Comparison of ENCODE assay signal across 8 mouse cellular contexts in the genomic region with DNA sequence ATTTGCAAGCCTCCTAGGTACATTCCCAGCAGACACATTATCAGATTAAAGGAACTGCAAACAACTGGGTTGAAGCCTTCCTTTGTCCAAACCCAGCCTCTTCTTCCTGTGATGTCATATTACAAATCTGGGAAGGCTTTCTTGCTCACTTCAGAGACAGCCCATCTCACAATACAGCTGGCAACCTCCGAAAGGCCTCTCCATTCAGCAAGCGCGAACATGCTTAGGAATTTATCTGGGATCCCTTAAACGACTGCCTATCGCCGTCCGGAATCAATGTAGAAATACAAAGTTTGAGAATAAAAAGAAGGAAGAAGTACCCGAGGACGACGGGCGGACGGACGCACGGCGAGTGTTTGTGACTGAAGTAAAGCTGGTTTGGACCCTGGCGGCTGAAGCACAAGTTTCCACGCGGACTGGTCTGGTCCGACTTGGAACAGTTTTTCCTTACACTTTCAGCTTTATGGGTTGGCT. TPM values are rescaled to one million over a fixed set of nuclear protein-coding genes. Genes with fewer than 3 reads are reported as not detected.
DNase-seq lines count a peak whose midpoint lies in the region; ATAC-seq and TF ChIP-seq lines count a peak whose summit lies in the region.

A gene (plus strand): TSS at position 48 of the 474 bp plus-strand sequence.

- H3K27me3 ChIP-seq in embryonic facial prominence, embryonic 10.5 days (replicated peaks; ENCODE audit: low read depth, poor library complexity, severe bottlenecking): no peaks in the 10 kb centered on the region
- no peaks in the 10 kb centered on the region for H3K27me3 ChIP-seq in heart, embryonic 12.5 days (replicated peaks)
- no peaks in the 10 kb centered on the region for H3K27me3 ChIP-seq in kidney, embryonic 14.5 days (ENCODE audit: control insufficient read depth, insufficient read depth, low read length)
- no peaks in the 10 kb centered on the region for H3K27me3 ChIP-seq in lung, postnatal 0 days (replicated peaks; ENCODE audit: insufficient read depth, low read length)

- H3K4me3 ChIP-seq in embryonic facial prominence, embryonic 10.5 days: peak within 1 kb of the TSS; percentile 66
- peak within 1 kb of the TSS; percentile 62 for H3K4me3 ChIP-seq in heart, embryonic 12.5 days
- peak within 1 kb of the TSS; percentile 55 for H3K4me3 ChIP-seq in kidney, embryonic 14.5 days (ENCODE audit: low read length)
- peak within 1 kb of the TSS; percentile 56 for H3K4me3 ChIP-seq in lung, postnatal 0 days (ENCODE audit: low read depth, low read length)
- H3K4me3 ChIP-seq in olfactory bulb, adult 2 months (ENCODE audit: insufficient read depth, low read depth, low read length): peak within 1 kb of the TSS; percentile 42

- peaks cover 18% of the 10 kb centered on the region for H3K36me3 ChIP-seq in embryonic facial prominence, embryonic 10.5 days (replicated peaks)
- 0 out of 2 replicates have a peak, but pooled peaks cover 2% of the 10 kb centered on the region for H3K36me3 ChIP-seq in heart, embryonic 12.5 days
- peaks cover 7% of the 10 kb centered on the region; the same call in 1 of the 2 replicates for H3K36me3 ChIP-seq in kidney, embryonic 14.5 days (ENCODE audit: control insufficient read depth, insufficient read depth, low read length)
- H3K36me3 ChIP-seq in lung, postnatal 0 days (ENCODE audit: insufficient read depth, low read length): no peaks in the 10 kb centered on the region

- H3K9ac ChIP-seq in heart, embryonic 12.5 days: peak within 1 kb of the TSS; percentile 82
- H3K9ac ChIP-seq in kidney, embryonic 14.5 days (ENCODE audit: low read depth, low read length): peak within 1 kb of the TSS; percentile 65
- peak within 1 kb of the TSS; percentile 73 for H3K9ac ChIP-seq in lung, postnatal 0 days (replicated peaks; ENCODE audit: low read depth)

- H3K4me2 ChIP-seq in heart, embryonic 12.5 days: peak within 1 kb of the TSS; percentile 65
- peak within 1 kb of the TSS; percentile 47 for H3K4me2 ChIP-seq in kidney, embryonic 14.5 days (replicated peaks; ENCODE audit: low read depth, low read length)
- peak within 1 kb of the TSS; percentile 59 for H3K4me2 ChIP-seq in lung, postnatal 0 days (replicated peaks; ENCODE audit: low read depth, low read length)

- H3K27ac ChIP-seq in embryonic facial prominence, embryonic 10.5 days (replicated peaks): peak within 1 kb of the TSS; percentile 94
- H3K27ac ChIP-seq in heart, embryonic 12.5 days (ENCODE audit: poor library complexity, severe bottlenecking): peak within 1 kb of the TSS; percentile 91
- peak within 1 kb of the TSS; percentile 86 for H3K27ac ChIP-seq in kidney, embryonic 14.5 days (ENCODE audit: low read depth, low read length)
- peak within 1 kb of the TSS; percentile 89 for H3K27ac ChIP-seq in lung, postnatal 0 days (ENCODE audit: low read length)
- peak within 1 kb of the TSS; percentile 73 for H3K27ac ChIP-seq in olfactory bulb, adult 2 months (ENCODE audit: insufficient read depth, low read depth, low read length)

- no peak for TF ChIP-seq POLR2A in olfactory bulb, adult 2 months (IDR thresholded peaks at IDR 0.05; ENCODE audit: insufficient read depth, low read depth, low read length)

- H3K4me1 ChIP-seq in embryonic facial prominence, embryonic 10.5 days: peaks cover 28% of the 10 kb centered on the region
- peaks cover 16% of the 10 kb centered on the region for H3K4me1 ChIP-seq in heart, embryonic 12.5 days (replicated peaks)
- H3K4me1 ChIP-seq in kidney, embryonic 14.5 days (ENCODE audit: control insufficient read depth, insufficient read depth, low read length): peaks cover 13% of the 10 kb centered on the region
- peaks cover 11% of the 10 kb centered on the region; the same call in 1 of the 2 replicates for H3K4me1 ChIP-seq in lung, postnatal 0 days (ENCODE audit: insufficient read depth, low read depth, low read length)
- H3K4me1 ChIP-seq in olfactory bulb, adult 2 months (ENCODE audit: control insufficient read depth, insufficient read depth, low read length): peaks cover 2% of the 10 kb centered on the region; the same call in 1 of the 2 replicates

- H3K9me3 ChIP-seq in embryonic facial prominence, embryonic 10.5 days: no peaks in the 10 kb centered on the region
- no peaks in the 10 kb centered on the region for H3K9me3 ChIP-seq in heart, embryonic 12.5 days (replicated peaks)
- no peaks in the 10 kb centered on the region for H3K9me3 ChIP-seq in kidney, embryonic 14.5 days (ENCODE audit: control insufficient read depth, low read length)
- H3K9me3 ChIP-seq in lung, postnatal 0 days (ENCODE audit: low read length): no peaks in the 10 kb centered on the region

- WGBS in embryonic facial prominence, embryonic 10.5 days: under 1% methylated on average over 19 of the region's 19 CpGs
- under 1% methylated on average over 19 of the region's 19 CpGs for WGBS in heart, embryonic 12.5 days
- WGBS in kidney, embryonic 14.5 days: under 1% methylated on average over 19 of the region's 19 CpGs
- WGBS in lung, postnatal 0 days: 0% methylated on average over 19 of the region's 19 CpGs
- WGBS in olfactory bulb, adult 2 months: 37% methylated on average over 19 of the region's 19 CpGs

- peak; percentile 82 for ATAC-seq in heart, embryonic 12.5 days (ENCODE audit: insufficient number of reproducible peaks, low FRiP score)
- ATAC-seq in kidney, embryonic 14.5 days (ENCODE audit: low FRiP score, low TSS enrichment): peak; percentile 83
- ATAC-seq in lung, postnatal 0 days: peak; percentile 90

- peak; percentile 48; the same call in 1 of the 2 replicates for TF ChIP-seq EP300 in lung, postnatal 0 days (IDR thresholded peaks at IDR 0.05)

- TF ChIP-seq CTCF in lung, postnatal 0 days (IDR thresholded peaks at IDR 0.05): no peak
- no peak for TF ChIP-seq CTCF in olfactory bulb, adult 2 months (IDR thresholded peaks at IDR 0.05; ENCODE audit: insufficient read depth, low read depth, low read length)

- peak; percentile 76 for DNase-seq in 3134 (ENCODE audit: extremely low read depth, insufficient read length, low spot score)
- DNase-seq in Muller cell, postnatal 12 days (ENCODE audit: inconsistent ontology term): peak; percentile 85
- DNase-seq in embryonic facial prominence, embryonic 10.5 days (ENCODE audit: low spot score): peak; percentile 75
- peak; percentile 94 for DNase-seq in lung, postnatal 0 days (ENCODE audit: low spot score)
- DNase-seq in urinary bladder, postnatal 36 days (ENCODE audit: low spot score in 2 of 2): peak; percentile 54 to 63

RNA-seq across cellular contexts. Expression of the gene that starts here (rescaled TPM):
- polyA plus RNA-seq in embryonic facial prominence, embryonic 10.5 days (2016; fragmentation: Nextera tagmentation; extraction: Ambion mirVana): 18.0 and 18.1 TPM in 2 replicates
- polyA plus RNA-seq in heart, embryonic 12.5 days (2016; fragmentation: Nextera tagmentation; extraction: Ambion mirVana): 8.1 and 9.1 TPM in 2 replicates
- 15.5 and 15.7 TPM in 2 replicates for polyA plus RNA-seq in kidney, embryonic 14.5 days (2014; fragmentation: Nextera tagmentation; extraction: Ambion mirVana)
- polyA plus RNA-seq in lung, postnatal 0 days (2015; fragmentation: Nextera tagmentation; extraction: Ambion mirVana): 10.3 and 10.5 TPM in 2 replicates
- not detected in 2 replicates for polyA plus RNA-seq in olfactory bulb, adult 2 months (2012; ENCODE audit: insufficient read depth, insufficient read length, low replicate concordance, missing spikeins)

Comparison
In these comparisons a context has a peak if more than half of its experiments do, and no peak if none do; other contexts are left out.
1. Peak in every context shown above with its lines: DNase-seq, ATAC-seq, H3K4me3 ChIP-seq and H3K27ac ChIP-seq.